Mouse (Mus musculus) frontal cortex, postnatal 14 days (tissue): ENCODE data around the gene Prkcb.

Source experiments
- DNase-seq, 2 experiments: peaks; one replicate each; pipeline ENCODE4 v3.0.0; 2022; ENCODE audit warnings: low spot score in 2 of 2

The Prkcb gene

GRCm38 (mm10) chr7:122465823-122466549 lies 177.4 kb downstream of the Prkcb start:
- DNase-seq: no peak

- no peak for DNase-seq
These were observed 178.2 kb downstream of the Prkcb start for GRCm38 (mm10) chr7:122466722-122467121.

GRCm38 (mm10) chr7:122467831-122468230 lies 179.3 kb downstream of the Prkcb start:
- no peak for DNase-seq

GRCm38 (mm10) chr7:122470370-122471280 lies 182.1 kb downstream of the Prkcb start:
- DNase-seq: peak; percentile 51 to 72

- DNase-seq: no peak
These were observed 183.7 kb downstream of the Prkcb start for GRCm38 (mm10) chr7:122472223-122472622.

- DNase-seq: no peak
These were observed 186.5 kb downstream of the Prkcb start for GRCm38 (mm10) chr7:122475038-122475437.

- DNase-seq: no peak
These were observed 188.1 kb downstream of the Prkcb start for GRCm38 (mm10) chr7:122476697-122477096.

GRCm38 (mm10) chr7:122477118-122477517 lies 188.6 kb downstream of the Prkcb start:
- no peak for DNase-seq

GRCm38 (mm10) chr7:122477566-122478564 lies 189.3 kb downstream of the Prkcb start:
- DNase-seq: no peak

GRCm38 (mm10) chr7:122483949-122484348 lies 195.4 kb downstream of the Prkcb start:
- DNase-seq: no peak

- DNase-seq: no peak
These were observed 199.5 kb downstream of the Prkcb start for GRCm38 (mm10) chr7:122487929-122488571.

- DNase-seq: no peak
These were observed 203.5 kb downstream of the Prkcb start for GRCm38 (mm10) chr7:122492041-122492440.

GRCm38 (mm10) chr7:122492936-122493335 lies 204.4 kb downstream of the Prkcb start:
- DNase-seq: no peak

- no peak for DNase-seq
These were observed 205.5 kb downstream of the Prkcb start for GRCm38 (mm10) chr7:122494088-122494487.

GRCm38 (mm10) chr7:122497516-122497915 lies 209.0 kb downstream of the Prkcb start:
- no peak for DNase-seq

GRCm38 (mm10) chr7:122498461-122498860 lies 209.9 kb downstream of the Prkcb start:
- no peak for DNase-seq

GRCm38 (mm10) chr7:122499743-122500597 lies 211.4 kb downstream of the Prkcb start:
- no peak for DNase-seq

- no peak for DNase-seq
These were observed 217.9 kb downstream of the Prkcb start for GRCm38 (mm10) chr7:122506467-122506866.

GRCm38 (mm10) chr7:122509903-122510302 lies 221.4 kb downstream of the Prkcb start:
- no peak for DNase-seq

- no peak for DNase-seq
These were observed 223.9 kb downstream of the Prkcb start for GRCm38 (mm10) chr7:122512430-122512966.
